14 mouse cellular contexts compared by ENCODE assay signal in genomic region chr16:6084701-6085365, GRCm38 (mm10).
DNase-seq lines count a peak whose midpoint lies in the region; TF ChIP-seq lines count a peak whose summit lies in the region.
"Had no signal": no experiment of that assay in that cellular context is flagged by ENCODE, and none has a peak within 500 bp of the region (broad histone marks: within the 10 kb centered on the region; RNA-seq: fewer than 3 reads in every experiment).

No protein-coding gene starts in this region.

- peak overlapping the region; percentile 95 for H3K27ac ChIP-seq in cerebellum, adult 2 months (ENCODE audit: insufficient read depth, low read length)
- H3K27ac ChIP-seq: embryonic facial prominence, embryonic 12.5 days; hindbrain, embryonic 15.5 days; neural tube, embryonic 12.5 days had no signal

- no peak overlapping the region for H3K4me3 ChIP-seq in cerebellum, adult 2 months (replicated peaks; ENCODE audit: insufficient read depth, low read depth, low read length)
- H3K4me3 ChIP-seq: embryonic facial prominence, embryonic 12.5 days; hindbrain, embryonic 15.5 days; megakaryocyte, embryonic 14.5 days; neural tube, embryonic 12.5 days had no signal

- H3K27me3 ChIP-seq in cerebellum, adult 2 months (ENCODE audit: control insufficient read depth, insufficient read depth, low read length): no peaks in the 10 kb centered on the region
- H3K27me3 ChIP-seq: embryonic facial prominence, embryonic 12.5 days; hindbrain, embryonic 15.5 days; megakaryocyte, embryonic 14.5 days; neural tube, embryonic 12.5 days had no signal

- no peak for TF ChIP-seq POLR2A in cerebellum, adult 2 months (IDR thresholded peaks at IDR 0.05; ENCODE audit: borderline replicate concordance, insufficient read depth, low read length)

- no peak for TF ChIP-seq CTCF in cerebellum, adult 2 months (IDR thresholded peaks at IDR 0.05; ENCODE audit: borderline replicate concordance, insufficient read depth, low read depth, low read length)

- H3K4me1 ChIP-seq in cerebellum, adult 2 months (ENCODE audit: control insufficient read depth, insufficient read depth, low read length): peaks cover 22% of the 10 kb centered on the region

- DNase-seq in left cerebral cortex, postnatal 4 days: peak; percentile 41
- DNase-seq in left cerebral cortex, adult 18-20 months (ENCODE audit: low spot score in 2 of 2): no peak
- DNase-seq in cerebellum, adult 2 months: peak; percentile 83 to 89
- peak; percentile 81 to 84 for DNase-seq in cerebellum, postnatal 25 days
- peak; percentile 48 to 80 for DNase-seq in layer of hippocampus, postnatal 14 days (ENCODE audit: low spot score in 2 of 2)
- DNase-seq in adipocyte (ENCODE audit: low spot score): no peak
- no peak for DNase-seq in lung, postnatal 25 days (ENCODE audit: low spot score)
- DNase-seq: heart, adult 11 months; kidney, adult 2 months; kidney, postnatal 36 days had no signal

- intact Hi-C loops in left cerebral cortex, postnatal 4 days (cut with DNase I): no loop called here

- 10% methylated on average over 7 of the region's 7 CpGs for WGBS in cerebellum, adult 2 months

Comparison
In these comparisons a context has a peak if more than half of its experiments do, and no peak if none do; other contexts are left out.
1. DNase-seq: peak in left cerebral cortex, postnatal 4 days (single experiment), cerebellum, adult 2 months (2 of 2), cerebellum, postnatal 25 days (2 of 2) and layer of hippocampus, postnatal 14 days (2 of 2); none in left cerebral cortex, adult 18-20 months (0 of 2), adipocyte (single experiment) and lung, postnatal 25 days (single experiment).